Mouse (Mus musculus) liver, embryonic 16.5 days (tissue): ENCODE data around the gene S100a16. TPM values are rescaled to one million over a fixed set of nuclear protein-coding genes. Genes with fewer than 3 reads are reported as not detected.
A peak's percentile ranks its signal among the peaks of the same experiment; 100 is the strongest.

Experiments
- ATAC-seq: fragments of 200-750 bp; cut with Nextera tagmentation; 2 replicates; pipeline ENCODE4 v1.8.0; 2017; ENCODE audit warnings: low read depth, mild to moderate bottlenecking, moderate number of reproducible peaks, moderate library complexity
- H3K27ac ChIP-seq: fragments of 300-500 bp; sonication (generic); 2 replicates; pipeline ENCODE4 v1.5.1; 2014; ENCODE audit warnings: mild to moderate bottlenecking, low read length
- H3K27me3 ChIP-seq: fragments of 300-500 bp; sonication (generic); 2 replicates; pipeline ENCODE4 v1.6.1; 2014; ENCODE audit warnings: low read depth, low read length, mixed read lengths; ENCODE audit not compliant: control insufficient read depth, insufficient read depth
- H3K36me3 ChIP-seq: fragments of 300-500 bp; sonication (generic); 2 replicates; pipeline ENCODE4 v1.6.1; 2014; ENCODE audit warnings: mild to moderate bottlenecking; ENCODE audit not compliant: control insufficient read depth, insufficient read depth
- H3K4me1 ChIP-seq: fragments of 300-500 bp; sonication (generic); 2 replicates; pipeline ENCODE4 v1.6.1; 2014; ENCODE audit warnings: low read depth, low read length, mixed read lengths; ENCODE audit not compliant: control insufficient read depth
- H3K4me2 ChIP-seq: fragments of 300-500 bp; sonication (generic); 2 replicates; pipeline ENCODE4 v1.6.1; 2014; ENCODE audit warnings: low read depth, low read length, mixed read lengths
- H3K4me3 ChIP-seq: fragments of 300-500 bp; sonication (generic); 2 replicates; pipeline ENCODE4 v1.5.1; 2014; ENCODE audit warnings: low read depth, mild to moderate bottlenecking, low read length
- H3K9ac ChIP-seq: fragments of 300-500 bp; sonication (generic); 2 replicates; pipeline ENCODE4 v1.6.1; 2014; ENCODE audit warnings: low read depth, low read length
- H3K9me3 ChIP-seq: fragments of 300-500 bp; sonication (generic); replicated peaks from 2 replicates; pipeline ENCODE4 v1.6.1; 2016; ENCODE audit warnings: low read length; ENCODE audit not compliant: control insufficient read depth
- WGBS: fragments of 180-500 bp; shearing (Covaris S2); extraction: QIAGEN DNeasy Blood & Tissue Kit; methylation state at CpG from one replicate; pipeline ENCODE4 v1.1.7; 2014; ENCODE audit not compliant: insufficient replicate concordance; 5-methylcytosine and 5-hydroxymethylcytosine counted together
- polyA plus RNA-seq: library from polyadenylated mRNA; unstranded; fragments of >200 nt; fragmentation: Nextera tagmentation; extraction: Ambion mirVana; gene quantifications from 2 replicates; pipeline ENCODE4 v1.2.1, GENCODE M21; 2015

The S100a16 gene
- polyA plus RNA-seq, 1 experiment from 2014 or later, result 34.8 TPM

GRCm38 (mm10) chr3:90514691-90515090, 22.4 kb upstream of the S100a16 start:
- Histone ChIP-seq H3K27ac (peak overlapping the region; percentile 32), H3K4me2 (peak overlapping the region; percentile 98), H3K4me3 (peak overlapping the region; percentile 64), H3K4me1 (peaks cover 25% of the 10 kb centered on the region), H3K9me3 (no peaks in the 10 kb centered on the region), H3K9ac (peak overlapping the region; percentile 64), H3K36me3 (no peaks in the 10 kb centered on the region), H3K27me3 (no peaks in the 10 kb centered on the region)
- under 1% methylated on average over 10 of the region's 10 CpGs for WGBS
- peak; percentile 85 for ATAC-seq

- Histone ChIP-seq H3K27me3 (no peaks in the 10 kb centered on the region), H3K4me2 (peak overlapping the region; percentile 98), H3K9ac (peak overlapping the region; percentile 64), H3K9me3 (no peaks in the 10 kb centered on the region), H3K27ac (peak overlapping the region; percentile 32; the same call in 1 of the 2 replicates), H3K36me3 (no peaks in the 10 kb centered on the region), H3K4me3 (peak overlapping the region; percentile 64), H3K4me1 (peaks cover 23% of the 10 kb centered on the region)
- ATAC-seq, result 0 out of 2 replicates have a peak, but pooled peaks have one; percentile 10
- WGBS, result 19% methylated on average over 1 of the region's 1 CpGs
Measured at GRCm38 (mm10) chr3:90515242-90515641, 21.8 kb upstream of the S100a16 start.

DNA sequence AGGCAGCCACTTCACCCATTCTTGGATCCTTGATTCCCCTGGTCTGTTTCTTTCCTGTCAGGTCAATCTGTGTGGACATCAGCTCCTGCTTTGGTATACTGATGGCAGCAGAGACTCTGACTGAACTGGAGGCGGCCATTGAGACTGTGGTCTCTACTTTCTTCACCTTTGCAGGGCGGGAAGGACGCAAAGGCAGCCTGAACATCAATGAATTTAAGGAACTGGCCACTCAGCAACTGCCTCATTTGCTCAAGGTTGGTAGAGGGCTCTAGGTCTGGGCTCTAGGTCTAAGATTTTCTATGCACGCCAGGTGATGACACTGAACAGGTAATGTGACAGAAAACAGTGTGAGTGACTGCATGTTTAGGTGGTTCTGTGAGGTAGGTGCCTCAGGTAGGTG, 21.3 kb upstream of the S100a16 start:
- H3K4me3 ChIP-seq, result no peak overlapping the region
- H3K9ac ChIP-seq, result no peak overlapping the region
- no peak for ATAC-seq
- peaks cover 23% of the 10 kb centered on the region for H3K4me1 ChIP-seq
- 67% methylated on average over 4 of the region's 4 CpGs for WGBS
- H3K27me3 ChIP-seq, result no peaks in the 10 kb centered on the region
- no peaks in the 10 kb centered on the region for H3K36me3 ChIP-seq
- 0 out of 2 replicates have a peak overlapping the region, but pooled peaks have one; percentile 98 for H3K4me2 ChIP-seq
- H3K9me3 ChIP-seq, result no peaks in the 10 kb centered on the region
- H3K27ac ChIP-seq, result no peak overlapping the region

- 82% methylated on average over 4 of the region's 4 CpGs for WGBS
- H3K4me3 ChIP-seq, result no peak overlapping the region
- H3K9me3 ChIP-seq, result no peaks in the 10 kb centered on the region
- H3K27me3 ChIP-seq, result no peaks in the 10 kb centered on the region
- H3K4me1 ChIP-seq, result peaks cover 23% of the 10 kb centered on the region
- no peak overlapping the region for H3K4me2 ChIP-seq
- no peak overlapping the region for H3K9ac ChIP-seq
- no peak for ATAC-seq
- H3K27ac ChIP-seq, result no peak overlapping the region
- no peaks in the 10 kb centered on the region for H3K36me3 ChIP-seq
Measured at GRCm38 (mm10) chr3:90517711-90518110, 19.3 kb upstream of the S100a16 start.

DNA sequence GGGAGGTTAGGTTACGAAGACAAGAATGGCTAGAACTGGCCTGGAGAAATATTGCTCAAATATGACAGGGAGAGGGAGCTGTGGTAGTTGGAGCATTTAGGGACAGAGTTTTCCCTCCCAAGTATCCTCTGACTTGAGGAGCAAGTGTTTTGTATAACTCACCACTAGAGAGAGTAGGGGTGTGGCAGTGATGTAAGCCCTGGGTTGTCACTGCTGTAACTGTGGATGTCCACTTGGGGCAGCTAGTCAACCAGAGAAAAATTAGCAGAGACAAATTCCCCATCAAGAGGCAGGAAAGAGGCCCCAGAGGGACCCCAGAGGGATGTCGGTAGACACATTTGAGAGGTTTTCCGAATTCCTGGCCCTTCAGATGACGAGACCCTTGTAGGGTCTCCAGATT, 11.6 kb upstream of the S100a16 start:
- Histone ChIP-seq H3K4me1 (no peaks in the 10 kb centered on the region; the same call in 1 of the 2 replicates), H3K27ac (no peak overlapping the region), H3K27me3 (no peaks in the 10 kb centered on the region; the same call in 1 of the 2 replicates), H3K9ac (no peak overlapping the region), H3K36me3 (no peaks in the 10 kb centered on the region), H3K4me2 (no peak overlapping the region), H3K9me3 (no peaks in the 10 kb centered on the region), H3K4me3 (no peak overlapping the region)
- ATAC-seq, result no peak
- 39% methylated on average over 4 of the region's 4 CpGs for WGBS

DNA sequence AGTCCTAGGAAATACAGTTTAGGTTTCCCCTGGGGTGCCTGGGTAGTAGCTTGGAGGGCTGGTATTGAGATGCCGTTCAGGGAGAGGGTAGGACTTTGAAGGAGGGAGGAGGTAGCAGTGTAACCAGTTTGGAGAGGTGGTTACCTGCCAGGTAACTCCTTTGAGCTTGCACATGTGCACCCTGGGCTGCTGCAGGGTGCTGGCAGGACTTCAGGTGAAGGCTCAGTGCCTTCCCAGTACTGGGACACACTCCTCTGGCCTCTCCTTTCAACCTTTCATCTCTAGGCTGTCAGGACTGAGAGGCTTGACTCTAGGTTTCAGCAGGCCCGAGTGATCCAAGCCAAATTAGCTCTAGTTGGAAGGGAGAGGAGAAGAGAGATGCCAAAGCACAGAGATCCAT, 11.0 kb upstream of the S100a16 start:
- no peak for ATAC-seq
- WGBS, result 70% methylated on average over 2 of the region's 2 CpGs

GRCm38 (mm10) chr3:90526580-90526979, 10.5 kb upstream of the S100a16 start, which contains the start of gene S100a14:
TSS of gene S100a14 (plus strand) at chr3:90526856.
- no peak within 1 kb of the TSS for H3K9ac ChIP-seq
- 39% methylated on average over 5 of the region's 5 CpGs for WGBS
- H3K27ac ChIP-seq, result no peak within 1 kb of the TSS
- H3K4me2 ChIP-seq, result no peak within 1 kb of the TSS
- peak; percentile 56; the same call in 1 of the 2 replicates for ATAC-seq
- H3K27me3 ChIP-seq, result no peaks in the 10 kb centered on the region; the same call in 1 of the 2 replicates
- no peaks in the 10 kb centered on the region for H3K9me3 ChIP-seq
- no peaks in the 10 kb centered on the region; the same call in 1 of the 2 replicates for H3K4me1 ChIP-seq
- H3K36me3 ChIP-seq, result no peaks in the 10 kb centered on the region
- H3K4me3 ChIP-seq, result no peak within 1 kb of the TSS

More for the DNA sequence above, 11.0 kb upstream of the S100a16 start:
- no peaks in the 10 kb centered on the region; the same call in 1 of the 2 replicates for H3K4me1 ChIP-seq
- H3K27me3 ChIP-seq, result no peaks in the 10 kb centered on the region; the same call in 1 of the 2 replicates
- no peak overlapping the region for H3K4me3 ChIP-seq
- H3K27ac ChIP-seq, result no peak overlapping the region
- H3K9me3 ChIP-seq, result no peaks in the 10 kb centered on the region
- no peak overlapping the region for H3K9ac ChIP-seq
- H3K4me2 ChIP-seq, result no peak overlapping the region
- no peaks in the 10 kb centered on the region for H3K36me3 ChIP-seq

DNA sequence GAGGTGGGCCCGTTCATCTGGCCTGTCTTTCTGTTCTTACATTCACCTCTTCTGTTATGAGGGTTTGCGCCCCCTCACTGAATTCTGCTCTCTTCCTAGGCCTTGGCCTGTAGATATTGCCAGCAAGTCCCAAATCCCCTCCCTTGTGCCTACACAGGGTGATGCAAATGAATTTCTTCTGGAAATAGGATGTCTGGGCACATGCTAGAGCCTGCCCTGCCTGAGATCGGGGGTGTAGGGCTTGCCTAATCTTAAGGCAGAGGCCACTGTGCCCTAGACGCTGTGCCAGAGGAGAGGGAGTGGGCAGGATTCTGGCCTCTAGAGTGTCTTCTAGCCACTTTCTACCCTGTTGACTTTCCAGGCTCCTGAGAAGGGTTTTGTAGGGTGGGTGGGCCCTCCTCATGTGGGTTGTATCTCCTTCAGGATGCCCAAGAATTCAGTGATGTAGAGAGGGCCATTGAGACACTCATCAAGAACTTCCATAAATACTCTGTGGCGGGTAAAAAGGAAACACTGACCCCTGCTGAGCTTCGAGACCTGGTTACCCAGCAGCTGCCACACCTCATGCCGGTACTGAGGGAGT, 9.7 kb upstream of the S100a16 start:
- WGBS, result 65% methylated on average over 7 of the region's 7 CpGs
- H3K4me2 ChIP-seq, result no peak overlapping the region
- no peaks in the 10 kb centered on the region for H3K9me3 ChIP-seq
- no peak overlapping the region for H3K27ac ChIP-seq
- H3K4me3 ChIP-seq, result no peak overlapping the region
- H3K4me1 ChIP-seq, result no peaks in the 10 kb centered on the region; the same call in 1 of the 2 replicates
- no peaks in the 10 kb centered on the region for H3K36me3 ChIP-seq
- H3K27me3 ChIP-seq, result no peaks in the 10 kb centered on the region; the same call in 1 of the 2 replicates
- no peak overlapping the region for H3K9ac ChIP-seq
- ATAC-seq, result no peak

GRCm38 (mm10) chr3:90531713-90532112, 5.3 kb upstream of the S100a16 start:
- Histone ChIP-seq H3K27ac (no peak overlapping the region), H3K9me3 (no peaks in the 10 kb centered on the region), H3K27me3 (no peaks in the 10 kb centered on the region; the same call in 1 of the 2 replicates), H3K4me2 (no peak overlapping the region), H3K9ac (no peak overlapping the region), H3K4me3 (no peak overlapping the region), H3K36me3 (no peaks in the 10 kb centered on the region), H3K4me1 (no peaks in the 10 kb centered on the region)
- ATAC-seq, result no peak
- 56% methylated on average over 5 of the region's 5 CpGs for WGBS
